Mouse (Mus musculus) intestine, embryonic 15.5 days (tissue): ENCODE results near the gene Tulp1. TPM values are rescaled to one million over a fixed set of nuclear protein-coding genes. Genes with fewer than 3 reads are reported as not detected.

Experiments used
- ATAC-seq: fragments of 200-750 bp; cut with Nextera tagmentation; 2 replicates; pipeline ENCODE4 v1.8.0; 2017; ENCODE audit warnings: moderate TSS enrichment, moderate library complexity
- H3K27ac ChIP-seq: fragments of 300-500 bp; sonication (generic); 2 replicates; pipeline ENCODE4 v1.5.1; 2015; ENCODE audit warnings: mild to moderate bottlenecking, inconsistent platforms
- H3K27me3 ChIP-seq: fragments of 300-500 bp; sonication (generic); replicated peaks from 2 replicates; pipeline ENCODE4 v1.6.1; 2015; ENCODE audit warnings: inconsistent platforms
- H3K36me3 ChIP-seq: fragments of 300-500 bp; sonication (generic); 2 replicates; pipeline ENCODE4 v1.6.1; 2015; ENCODE audit warnings: inconsistent platforms
- H3K4me1 ChIP-seq: fragments of 300-500 bp; sonication (generic); replicated peaks from 2 replicates; pipeline ENCODE4 v1.6.1; 2015; ENCODE audit warnings: inconsistent platforms
- H3K4me2 ChIP-seq: fragments of 300-500 bp; sonication (generic); replicated peaks from 2 replicates; pipeline ENCODE4 v1.6.1; 2015; ENCODE audit warnings: mild to moderate bottlenecking, inconsistent platforms
- H3K4me3 ChIP-seq: fragments of 300-500 bp; sonication (generic); replicated peaks from 2 replicates; pipeline ENCODE4 v1.5.1; 2015; ENCODE audit warnings: inconsistent platforms
- H3K9ac ChIP-seq: fragments of 300-500 bp; sonication (generic); 2 replicates; pipeline ENCODE4 v1.6.1; 2015; ENCODE audit warnings: inconsistent platforms
- H3K9me3 ChIP-seq: fragments of 300-500 bp; sonication (generic); 2 replicates; pipeline ENCODE4 v1.6.1; 2016; ENCODE audit warnings: inconsistent platforms
- WGBS: fragments of 180-500 bp; shearing (Covaris S2); methylation state at CpG from one replicate; pipeline ENCODE4 v1.1.7; 2015; 5-methylcytosine and 5-hydroxymethylcytosine counted together
- polyA plus RNA-seq: library from polyadenylated mRNA; unstranded; fragments of >200 nt; fragmentation: Nextera tagmentation; extraction: Ambion mirVana; gene quantifications from 2 replicates; pipeline ENCODE4 v1.2.1, GENCODE M21; 2015

The Tulp1 gene
- polyA plus RNA-seq, 1 experiment from 2014 or later: 3.6 TPM

DNA sequence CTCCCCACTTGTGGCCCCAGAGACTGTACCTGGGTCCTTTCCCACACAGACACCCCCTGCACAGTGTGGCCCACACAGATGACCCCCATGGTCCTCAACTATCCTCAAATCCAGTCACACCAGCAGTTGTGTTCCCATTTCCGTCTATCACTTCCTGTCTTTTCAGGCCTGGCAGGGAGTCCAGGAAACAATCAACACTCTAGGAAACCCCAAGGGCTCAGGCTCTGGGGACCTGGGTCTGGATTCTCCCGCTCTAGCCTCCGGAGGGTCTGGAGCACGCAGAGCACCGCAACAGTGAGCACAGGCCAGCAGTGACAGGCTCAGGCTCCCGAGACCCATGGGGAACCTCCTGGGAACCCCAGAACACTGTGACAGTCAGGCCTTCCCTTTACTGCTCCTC lies 16.8 kb downstream of the Tulp1 start:
- Histone ChIP-seq H3K4me1 (peaks cover 74% of the 10 kb centered on the region), H3K9me3 (no peaks in the 10 kb centered on the region), H3K27ac (peak overlapping the region; percentile 59), H3K4me3 (peak overlapping the region; percentile 83), H3K36me3 (no peaks in the 10 kb centered on the region), H3K4me2 (peak overlapping the region; percentile 93), H3K27me3 (no peaks in the 10 kb centered on the region), H3K9ac (peak overlapping the region; percentile 85)
- ATAC-seq: no peak
- WGBS: 54% methylated on average over 6 of the region's 6 CpGs

DNA sequence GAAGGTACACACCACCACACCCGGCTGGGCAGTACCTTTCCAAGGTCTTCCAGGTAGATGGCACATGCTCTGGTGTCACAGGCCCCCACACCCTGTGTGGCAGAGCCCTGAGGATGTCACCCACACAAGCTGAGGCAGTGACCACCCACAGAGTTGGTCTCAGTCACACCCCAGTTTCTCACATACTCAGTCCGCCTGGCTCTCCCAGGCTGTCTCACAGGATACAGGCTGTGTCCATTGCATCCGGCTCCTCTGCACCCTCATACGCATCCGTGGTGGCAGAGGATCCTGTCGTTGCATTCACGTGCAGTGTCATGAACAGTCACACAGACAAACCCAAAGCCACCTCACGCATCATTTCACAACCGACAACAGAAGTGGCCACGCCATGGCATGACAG lies 17.7 kb downstream of the Tulp1 start:
- 77% methylated on average over 10 of the region's 10 CpGs for WGBS
- Histone ChIP-seq H3K9ac (0 out of 2 replicates have a peak overlapping the region, but pooled peaks have one; percentile 5), H3K4me1 (peaks cover 77% of the 10 kb centered on the region), H3K27ac (0 out of 2 replicates have a peak overlapping the region, but pooled peaks have one; percentile 13), H3K4me2 (peak overlapping the region; percentile 93), H3K9me3 (no peaks in the 10 kb centered on the region), H3K4me3 (no peak overlapping the region), H3K27me3 (no peaks in the 10 kb centered on the region), H3K36me3 (no peaks in the 10 kb centered on the region)
- ATAC-seq: no peak

DNA sequence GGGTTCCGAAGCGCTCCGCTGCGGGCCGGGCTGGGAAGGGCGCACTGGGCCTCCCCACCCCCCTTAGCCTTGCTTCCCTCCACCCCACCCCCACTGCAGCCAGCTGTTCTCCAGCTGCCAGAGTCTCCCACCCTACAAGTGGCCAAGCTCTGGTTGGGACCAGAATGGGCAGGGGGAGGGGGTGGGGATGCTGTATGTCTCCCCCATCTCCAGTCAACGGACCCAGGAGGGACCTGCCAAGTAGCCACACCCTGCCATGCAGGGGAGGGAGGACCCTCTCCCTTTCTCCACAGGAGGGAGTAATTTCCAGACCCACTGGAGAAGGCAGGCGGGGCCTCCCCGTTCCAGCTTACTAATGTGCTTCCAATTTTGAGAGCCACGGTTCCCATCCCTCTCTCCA lies 19.1 kb downstream of the Tulp1 start:
- WGBS: 16% methylated on average over 10 of the region's 10 CpGs
- peak overlapping the region; percentile 57 for H3K4me2 ChIP-seq
- H3K9ac ChIP-seq: peak overlapping the region; percentile 46
- no peak for ATAC-seq
- no peaks in the 10 kb centered on the region for H3K27me3 ChIP-seq
- peaks cover 79% of the 10 kb centered on the region for H3K4me1 ChIP-seq
- H3K27ac ChIP-seq: peak overlapping the region; percentile 95
- H3K9me3 ChIP-seq: no peaks in the 10 kb centered on the region
- no peaks in the 10 kb centered on the region for H3K36me3 ChIP-seq
- H3K4me3 ChIP-seq: peak overlapping the region; percentile 24

DNA sequence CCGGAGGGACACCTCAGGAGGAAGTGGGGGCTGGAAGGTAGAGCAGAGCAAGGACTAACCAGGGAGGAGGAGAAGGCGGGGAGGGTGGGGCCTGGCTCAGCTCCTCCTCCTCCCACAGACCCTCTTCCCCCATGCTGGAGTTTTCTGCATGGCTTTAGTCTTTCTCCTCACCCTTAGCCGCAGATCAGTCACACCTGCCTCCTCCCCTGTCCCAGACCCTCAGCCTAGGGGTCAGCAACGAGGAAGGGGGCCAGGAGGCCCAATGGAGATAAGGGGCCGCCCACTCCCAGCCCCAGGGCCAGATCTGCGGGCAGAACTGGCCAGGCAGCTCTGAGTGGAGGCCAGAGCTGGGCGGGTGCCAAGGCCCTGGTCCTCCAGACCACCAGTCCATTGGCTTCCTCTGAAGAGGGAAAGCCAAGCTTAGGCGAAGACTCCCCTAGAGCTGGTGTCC lies 19.7 kb downstream of the Tulp1 start:
- no peaks in the 10 kb centered on the region for H3K36me3 ChIP-seq
- peak overlapping the region; percentile 24 for H3K4me3 ChIP-seq
- WGBS: 6% methylated on average over 8 of the region's 8 CpGs
- peak; percentile 8; the same call in 1 of the 2 replicates for ATAC-seq
- peaks cover 85% of the 10 kb centered on the region for H3K4me1 ChIP-seq
- no peaks in the 10 kb centered on the region for H3K9me3 ChIP-seq
- peak overlapping the region; percentile 57 for H3K4me2 ChIP-seq
- peak overlapping the region; percentile 95 for H3K27ac ChIP-seq
- H3K27me3 ChIP-seq: no peaks in the 10 kb centered on the region
- peak overlapping the region; percentile 46 for H3K9ac ChIP-seq

DNA sequence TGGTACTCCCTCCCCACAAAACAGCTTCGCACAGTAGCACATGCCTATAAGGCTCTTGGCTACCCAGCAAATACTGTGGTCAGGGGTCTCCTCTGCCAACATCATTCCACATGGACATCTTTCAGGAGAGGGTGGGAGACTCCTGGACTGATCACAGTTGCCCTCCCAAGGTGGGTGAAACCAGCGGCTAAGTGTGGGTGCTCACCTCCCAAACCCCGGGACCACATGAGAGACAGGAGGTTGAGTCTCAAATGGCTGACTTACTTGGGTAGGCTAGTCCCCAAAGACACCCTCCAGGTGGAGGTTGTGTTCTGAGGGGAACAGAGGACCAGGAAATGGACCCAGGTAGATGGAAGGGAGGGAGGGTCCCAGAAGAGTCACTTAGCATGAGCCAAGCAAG lies 20.4 kb downstream of the Tulp1 start:
- Histone ChIP-seq H3K36me3 (peaks cover 5% of the 10 kb centered on the region; the same call in 1 of the 2 replicates), H3K4me2 (peak overlapping the region; percentile 57), H3K4me3 (0 out of 2 replicates have a peak overlapping the region, but pooled peaks have one; percentile 24), H3K27ac (peak overlapping the region; percentile 95), H3K9me3 (no peaks in the 10 kb centered on the region), H3K4me1 (peaks cover 90% of the 10 kb centered on the region), H3K9ac (peak overlapping the region; percentile 46; the same call in 1 of the 2 replicates), H3K27me3 (no peaks in the 10 kb centered on the region)
- WGBS: 53% methylated on average over 3 of the region's 3 CpGs
- ATAC-seq: no peak

DNA sequence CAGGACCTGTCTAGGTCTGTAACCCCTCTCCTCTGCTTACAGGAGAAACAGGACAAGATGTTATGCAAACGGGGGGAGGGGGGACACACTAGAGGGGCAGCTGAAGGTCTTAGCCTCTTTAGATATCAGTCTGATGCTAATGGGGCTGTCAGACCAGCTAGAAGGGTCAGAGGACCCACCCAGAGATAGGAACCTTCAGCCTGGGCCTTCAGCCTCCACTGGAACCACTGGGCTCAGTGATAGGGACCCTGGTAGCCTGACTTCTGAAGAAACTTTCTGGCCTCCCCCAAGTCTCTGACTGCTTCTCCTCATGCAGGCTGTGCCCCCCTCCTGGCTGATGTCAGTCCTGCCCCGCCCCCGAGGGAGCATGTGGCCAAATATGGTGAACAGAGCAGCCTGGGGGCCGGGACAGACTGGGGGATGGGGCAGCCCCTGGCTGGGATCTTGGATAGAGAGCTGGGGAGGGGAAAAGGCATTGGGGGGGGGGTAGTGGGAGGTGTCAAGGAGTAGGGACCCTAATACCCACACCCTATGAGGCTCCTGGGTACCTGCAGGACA lies 20.9 kb downstream of the Tulp1 start:
- ATAC-seq: no peak
- no peaks in the 10 kb centered on the region for H3K9me3 ChIP-seq
- WGBS: 28% methylated on average over 4 of the region's 4 CpGs
- peak overlapping the region; percentile 46 for H3K9ac ChIP-seq
- H3K36me3 ChIP-seq: peaks cover 10% of the 10 kb centered on the region; the same call in 1 of the 2 replicates
- H3K4me1 ChIP-seq: peaks cover 93% of the 10 kb centered on the region
- peak overlapping the region; percentile 95 for H3K27ac ChIP-seq
- H3K4me2 ChIP-seq: peak overlapping the region; percentile 57
- no peak overlapping the region for H3K4me3 ChIP-seq
- no peaks in the 10 kb centered on the region for H3K27me3 ChIP-seq

DNA sequence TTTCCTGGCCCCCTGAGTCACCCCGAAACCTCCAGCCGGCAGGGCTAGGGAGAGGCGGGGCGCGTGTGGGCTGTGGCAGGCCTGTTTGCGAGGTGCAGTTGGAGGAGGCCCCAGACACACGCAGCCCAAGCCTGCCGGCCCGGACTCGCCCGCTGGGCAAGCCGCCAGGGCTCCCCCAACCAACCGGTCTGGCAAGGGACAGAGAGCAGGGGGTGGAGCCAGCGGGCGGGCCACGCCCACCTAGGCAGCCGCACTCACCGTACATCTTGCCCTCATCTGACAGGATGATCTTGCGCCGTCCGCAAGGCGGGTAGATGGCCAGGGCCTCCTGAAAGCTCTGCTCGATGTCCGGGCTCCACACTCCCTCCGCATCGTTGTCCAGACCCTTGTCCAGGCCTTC lies 23.9 kb downstream of the Tulp1 start:
- Histone ChIP-seq H3K9ac (peak overlapping the region; percentile 35), H3K4me3 (peak overlapping the region; percentile 8), H3K9me3 (no peaks in the 10 kb centered on the region), H3K27me3 (no peaks in the 10 kb centered on the region), H3K27ac (peak overlapping the region; percentile 83), H3K4me1 (peaks cover 78% of the 10 kb centered on the region), H3K36me3 (peaks cover 28% of the 10 kb centered on the region), H3K4me2 (peak overlapping the region; percentile 60)
- 4% methylated on average over 26 of the region's 26 CpGs for WGBS
- peak; percentile 89 for ATAC-seq

DNA sequence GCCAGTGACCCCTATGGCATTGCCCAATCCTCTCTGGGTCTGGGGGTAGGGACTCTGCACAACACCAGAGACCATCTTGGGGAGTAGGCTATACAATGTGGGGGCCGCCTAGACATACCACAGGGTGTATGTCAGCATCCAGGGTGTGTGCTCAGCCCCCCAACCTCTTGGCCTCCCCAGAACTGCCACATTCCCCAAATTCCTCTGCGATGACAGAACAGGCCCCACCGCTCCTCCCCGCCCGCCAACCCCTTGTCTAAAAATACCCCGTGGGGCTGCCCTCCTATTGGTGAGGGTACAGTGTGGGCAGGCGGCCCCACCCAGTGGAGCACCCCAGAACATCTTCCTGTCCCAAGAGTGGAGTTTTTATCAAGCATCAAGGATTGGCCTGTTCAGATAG lies 24.4 kb downstream of the Tulp1 start:
- Histone ChIP-seq H3K9ac (peak overlapping the region; percentile 35), H3K4me1 (peaks cover 73% of the 10 kb centered on the region), H3K4me2 (peak overlapping the region; percentile 60), H3K9me3 (no peaks in the 10 kb centered on the region), H3K36me3 (peaks cover 33% of the 10 kb centered on the region), H3K27me3 (no peaks in the 10 kb centered on the region), H3K4me3 (peak overlapping the region; percentile 8; the same call in 1 of the 2 replicates), H3K27ac (peak overlapping the region; percentile 83)
- WGBS: 51% methylated on average over 7 of the region's 7 CpGs
- ATAC-seq: peak; percentile 23

DNA sequence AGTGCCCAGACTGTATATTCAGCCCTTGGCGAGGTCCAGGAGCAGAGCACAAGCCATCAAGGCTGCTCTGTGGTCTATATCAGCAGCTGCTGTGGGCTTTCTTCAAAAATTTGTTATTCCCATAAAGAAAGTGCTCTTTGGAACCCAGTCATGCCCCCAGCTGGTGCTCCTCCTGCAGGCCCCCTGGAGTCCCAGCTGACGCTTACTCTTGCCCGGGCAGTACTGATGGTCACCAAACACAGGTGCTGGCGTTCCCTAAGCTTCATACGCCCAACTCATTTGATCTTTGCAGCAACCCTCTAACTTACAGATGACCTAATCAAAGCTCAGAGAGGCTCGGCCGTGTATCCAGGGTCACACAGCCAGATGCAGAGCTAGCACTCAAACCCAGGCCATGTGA lies 27.5 kb downstream of the Tulp1 start:
- Histone ChIP-seq H3K4me1 (peaks cover 56% of the 10 kb centered on the region), H3K9ac (no peak overlapping the region), H3K4me3 (no peak overlapping the region), H3K27me3 (no peaks in the 10 kb centered on the region), H3K27ac (no peak overlapping the region), H3K36me3 (peaks cover 43% of the 10 kb centered on the region), H3K9me3 (no peaks in the 10 kb centered on the region), H3K4me2 (no peak overlapping the region)
- ATAC-seq: no peak
- WGBS: 84% methylated on average over 7 of the region's 7 CpGs

DNA sequence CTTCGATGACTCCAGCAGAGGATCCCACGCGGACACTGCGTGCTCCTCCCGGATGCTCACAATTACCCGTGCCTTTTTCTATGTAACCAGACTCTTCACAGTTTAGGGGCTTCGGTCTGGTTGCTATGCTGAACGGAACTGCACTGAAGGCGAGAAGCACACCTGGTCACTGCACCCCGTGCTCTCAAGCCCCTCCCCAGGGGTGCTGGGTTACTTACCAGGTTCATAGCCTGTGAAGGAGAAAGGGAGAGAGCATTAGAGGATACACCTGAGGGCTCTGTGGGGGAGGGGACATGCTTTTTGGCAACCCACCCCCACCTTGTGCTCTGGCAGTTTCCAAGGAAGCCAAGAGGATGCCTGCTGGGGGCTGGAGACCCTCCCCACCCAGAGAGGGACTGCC lies 29.8 kb downstream of the Tulp1 start:
- WGBS: 71% methylated on average over 10 of the region's 10 CpGs
- H3K36me3 ChIP-seq: peaks cover 43% of the 10 kb centered on the region
- no peaks in the 10 kb centered on the region for H3K9me3 ChIP-seq
- ATAC-seq: no peak
- H3K4me1 ChIP-seq: peaks cover 41% of the 10 kb centered on the region
- H3K9ac ChIP-seq: no peak overlapping the region
- no peaks in the 10 kb centered on the region for H3K27me3 ChIP-seq
- no peak overlapping the region for H3K4me3 ChIP-seq
- no peak overlapping the region for H3K27ac ChIP-seq
- H3K4me2 ChIP-seq: no peak overlapping the region

DNA sequence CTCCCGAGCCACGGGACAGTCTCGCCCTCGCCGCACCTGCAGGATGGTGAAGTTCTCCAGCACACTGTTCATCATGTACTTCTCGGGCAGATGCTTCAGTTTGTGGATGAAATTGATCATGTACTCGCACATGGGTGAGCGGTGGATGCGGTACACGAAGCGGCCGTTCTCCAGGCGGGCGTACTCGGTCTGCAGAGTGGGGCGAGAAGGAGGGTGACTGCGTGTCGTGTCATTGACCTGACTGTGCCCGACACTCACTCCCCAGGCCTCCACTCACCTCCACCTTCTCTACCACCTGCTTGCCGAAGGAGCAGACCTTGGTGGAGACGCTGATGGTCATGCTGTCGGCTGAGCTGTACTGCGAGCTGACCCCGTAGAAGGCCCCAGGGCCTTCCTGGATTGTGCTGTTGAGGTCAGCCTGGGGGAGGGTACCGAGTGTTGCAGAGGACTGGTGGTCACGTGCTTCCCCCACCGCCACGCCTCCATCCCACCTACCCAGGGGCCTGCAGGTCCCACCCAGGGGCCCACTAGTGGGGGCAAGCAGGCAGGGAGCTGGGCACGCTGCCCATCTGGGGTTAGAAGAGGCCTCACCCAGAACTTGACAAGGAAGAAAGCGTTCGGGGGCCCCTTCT lies 32.0 kb downstream of the Tulp1 start:
- peak; percentile 8; the same call in 1 of the 2 replicates for ATAC-seq
- Histone ChIP-seq H3K4me3 (no peak overlapping the region), H3K9ac (0 out of 2 replicates have a peak overlapping the region, but pooled peaks have one; percentile 1), H3K4me1 (peaks cover 25% of the 10 kb centered on the region), H3K4me2 (peak overlapping the region; percentile 22; the same call in 1 of the 2 replicates), H3K27me3 (no peaks in the 10 kb centered on the region), H3K27ac (peak overlapping the region; percentile 67), H3K9me3 (no peaks in the 10 kb centered on the region), H3K36me3 (peaks cover 25% of the 10 kb centered on the region)
- WGBS: 37% methylated on average over 31 of the region's 31 CpGs

DNA sequence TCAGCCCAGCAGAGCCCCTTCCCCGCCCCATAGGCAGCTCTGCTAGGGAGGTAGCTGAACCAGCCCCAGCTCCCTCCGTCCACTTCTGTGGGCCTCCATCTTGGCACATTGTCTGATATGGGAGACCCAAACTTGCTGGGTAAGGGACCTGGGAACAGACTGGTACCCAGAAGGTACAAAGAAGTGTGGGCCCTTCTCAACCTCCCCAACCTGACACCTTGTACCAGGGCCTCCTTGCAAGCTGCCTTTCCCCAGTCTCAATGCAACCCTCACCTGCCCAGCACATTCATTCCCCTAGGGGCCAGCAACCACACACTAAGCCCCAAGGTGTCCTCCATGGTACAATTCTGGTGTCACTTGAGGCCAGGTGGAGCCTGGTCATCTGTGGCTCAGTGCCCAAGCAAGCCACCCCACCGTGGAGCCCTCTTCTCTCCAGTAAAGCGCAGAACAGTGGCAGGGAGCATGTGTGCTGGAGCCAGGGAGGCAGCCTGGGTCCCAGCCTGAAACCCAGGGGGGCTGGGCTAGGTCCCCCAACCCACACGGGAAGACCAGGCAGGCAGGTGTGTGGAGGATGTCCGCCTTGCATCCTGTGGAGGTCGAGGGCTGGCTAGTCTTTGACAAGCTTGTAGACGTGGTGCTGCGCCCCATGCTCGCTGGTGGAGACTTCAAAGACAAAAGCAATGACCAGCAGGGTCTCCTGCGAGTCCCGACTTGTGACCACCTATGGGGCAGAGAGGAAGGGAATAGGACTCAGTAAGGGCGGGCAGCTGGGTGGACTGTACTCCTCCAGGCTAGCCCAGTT lies 32.7 kb downstream of the Tulp1 start:
- no peak overlapping the region for H3K9ac ChIP-seq
- H3K27me3 ChIP-seq: no peaks in the 10 kb centered on the region
- no peak for ATAC-seq
- WGBS: 52% methylated on average over 13 of the region's 13 CpGs
- no peak overlapping the region for H3K4me3 ChIP-seq
- peaks cover 30% of the 10 kb centered on the region for H3K4me1 ChIP-seq
- H3K36me3 ChIP-seq: peaks cover 18% of the 10 kb centered on the region
- peak overlapping the region; percentile 67 for H3K27ac ChIP-seq
- no peak overlapping the region for H3K4me2 ChIP-seq
- no peaks in the 10 kb centered on the region for H3K9me3 ChIP-seq
